Mouse (Mus musculus): ENCODE data around the gene Ccdc63. TPM values are rescaled to one million over a fixed set of nuclear protein-coding genes. Genes with fewer than 3 reads are reported as not detected.

The Ccdc63 gene
- polyA plus RNA-seq, 1 experiment from 2014 or later, result 0.56 TPM

DNA sequence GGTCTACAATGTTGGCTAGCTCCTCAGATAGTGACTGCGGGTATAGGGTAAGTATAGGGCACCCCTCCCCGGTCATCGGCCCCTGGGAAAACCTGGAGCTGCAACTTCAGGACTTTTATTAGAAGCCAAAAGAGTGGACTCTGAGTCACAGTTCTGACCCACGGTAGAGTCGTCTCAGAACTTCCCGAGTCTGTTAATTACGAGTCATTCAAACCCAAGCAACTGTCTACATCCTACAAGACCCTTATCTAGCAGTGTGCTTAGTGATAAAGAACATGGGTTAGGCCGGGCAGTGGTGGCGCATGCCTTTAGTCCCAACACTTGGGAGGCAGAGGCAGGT is 7.6 kb downstream of the Ccdc63 start:
- Histone ChIP-seq H3K27ac (ENCODE audit: low read length) (no peak overlapping the region), H3K4me3 (ENCODE audit: low read length) (no peak overlapping the region), H3K9me3 (replicated peaks; ENCODE audit: control insufficient read depth, low read length) (no peaks in the 10 kb centered on the region), H3K36me3 (ENCODE audit: control insufficient read depth, insufficient read depth) (no peaks in the 10 kb centered on the region), H3K9ac (ENCODE audit: low read length) (no peak overlapping the region), H3K4me2 (ENCODE audit: low read depth, low read length) (no peak overlapping the region), H3K4me1 (ENCODE audit: control insufficient read depth, insufficient read depth, low read length) (peaks cover 36% of the 10 kb centered on the region), H3K27me3 (ENCODE audit: control insufficient read depth, insufficient read depth, low read length) (no peaks in the 10 kb centered on the region)
- no peak for ATAC-seq (replicated peaks; ENCODE audit: extremely low read depth, insufficient read depth, low FRiP score)
- WGBS, result 73% methylated on average over 9 of the region's 9 CpGs

DNA sequence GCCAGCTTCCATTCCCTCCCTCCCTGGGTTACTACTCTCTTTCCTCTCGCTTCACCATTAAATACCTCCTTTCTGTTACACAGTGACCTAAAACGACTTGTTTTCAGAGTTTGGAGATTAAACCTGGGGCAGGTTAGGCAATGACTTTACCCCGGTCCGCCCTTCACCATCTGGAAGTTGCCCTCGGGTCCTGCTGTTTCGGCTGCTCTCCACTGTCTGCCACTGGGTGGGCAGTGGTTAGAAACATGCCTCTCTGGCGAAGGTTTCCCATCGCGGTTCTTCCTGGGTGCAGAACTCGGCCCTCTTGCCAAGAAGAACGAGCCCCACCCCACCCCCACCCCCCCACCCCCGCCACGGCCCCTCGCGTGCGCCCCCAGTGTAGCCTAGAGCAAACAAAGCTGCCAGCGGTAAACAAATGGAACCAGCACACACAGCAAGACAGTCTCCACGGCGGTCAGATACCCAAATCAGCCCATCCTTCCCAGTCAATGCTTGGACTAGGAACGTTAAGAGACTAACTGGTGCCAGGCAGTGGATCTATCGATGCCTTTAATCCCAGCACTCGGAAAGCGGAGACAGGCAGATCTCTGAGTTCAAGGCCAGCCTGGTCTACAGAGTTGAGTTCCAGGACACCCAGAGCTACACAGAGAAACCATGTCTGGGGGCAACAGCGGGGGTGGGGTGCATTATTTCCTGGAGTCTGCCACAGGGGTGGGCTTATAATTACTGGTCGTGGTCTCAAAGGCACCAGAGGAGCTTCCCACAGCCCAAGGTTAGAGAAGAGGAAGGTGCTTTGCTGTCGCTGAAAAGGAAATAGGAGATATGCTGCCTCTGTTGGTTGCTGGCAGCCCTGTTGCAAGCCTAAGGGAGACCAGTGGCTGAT is 8.2 kb downstream of the Ccdc63 start:
- peak overlapping the region; percentile 48 for H3K4me3 ChIP-seq (ENCODE audit: low read length)
- peak overlapping the region; percentile 76 for H3K4me2 ChIP-seq (ENCODE audit: low read depth, low read length)
- H3K27me3 ChIP-seq (ENCODE audit: control insufficient read depth, insufficient read depth, low read length), result no peaks in the 10 kb centered on the region
- peaks cover 33% of the 10 kb centered on the region for H3K4me1 ChIP-seq (ENCODE audit: control insufficient read depth, insufficient read depth, low read length)
- 19% methylated on average over 26 of the region's 26 CpGs for WGBS
- H3K9me3 ChIP-seq (replicated peaks; ENCODE audit: control insufficient read depth, low read length), result no peaks in the 10 kb centered on the region
- peak overlapping the region; percentile 64 for H3K9ac ChIP-seq (ENCODE audit: low read length)
- no peak for ATAC-seq (replicated peaks; ENCODE audit: extremely low read depth, insufficient read depth, low FRiP score)
- no peak overlapping the region for H3K27ac ChIP-seq (ENCODE audit: low read length)
- H3K36me3 ChIP-seq (ENCODE audit: control insufficient read depth, insufficient read depth), result no peaks in the 10 kb centered on the region

DNA sequence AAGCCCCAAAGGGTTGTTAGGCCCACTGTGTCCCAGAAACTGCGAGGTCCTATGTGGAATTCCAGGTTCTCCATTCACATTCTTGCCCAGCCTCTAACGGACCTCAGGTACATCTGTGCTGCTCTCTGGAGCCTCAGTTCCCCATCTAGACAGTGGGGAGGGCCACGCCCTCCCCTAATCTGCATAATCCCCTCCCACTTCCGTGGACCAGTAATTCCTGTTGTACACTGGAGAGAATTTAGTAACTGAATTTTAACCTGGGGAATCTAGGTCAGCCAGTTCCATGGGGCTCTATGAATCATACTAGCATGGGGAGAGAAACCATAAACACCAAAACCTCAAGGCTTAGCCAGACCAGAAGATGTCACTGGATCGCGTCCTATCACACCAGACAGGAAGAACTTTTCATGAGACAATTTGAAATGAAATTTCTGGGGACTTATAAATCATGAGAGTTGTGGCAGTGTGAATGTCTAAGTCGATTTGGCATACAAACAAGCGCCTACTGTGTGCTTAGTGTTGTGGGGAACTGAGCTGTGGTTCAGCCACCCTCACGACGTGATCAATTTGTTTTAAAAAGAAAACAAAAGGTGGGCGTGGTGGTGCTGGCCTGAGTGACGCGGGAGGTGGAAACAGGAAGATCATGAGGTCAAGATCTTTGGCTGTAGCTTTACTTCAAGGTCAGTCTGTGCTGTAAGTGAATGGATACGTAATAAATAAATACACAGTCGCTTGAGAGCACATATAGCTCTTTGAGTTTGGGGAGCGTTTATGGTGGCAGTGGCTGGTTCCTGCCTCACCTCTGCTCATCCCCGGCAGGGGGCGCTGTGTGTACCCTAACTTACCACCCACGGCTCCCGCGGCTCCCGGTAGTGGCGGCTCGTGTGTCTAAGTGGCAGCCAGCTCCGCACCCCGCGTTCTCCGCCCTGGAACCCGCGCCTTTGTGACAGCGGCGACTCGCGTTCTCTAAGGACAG is 9.3 kb downstream of the Ccdc63 start:
- Histone ChIP-seq H3K27me3 (ENCODE audit: control insufficient read depth, insufficient read depth, low read length) (no peaks in the 10 kb centered on the region), H3K36me3 (ENCODE audit: control insufficient read depth, insufficient read depth) (no peaks in the 10 kb centered on the region), H3K4me1 (ENCODE audit: control insufficient read depth, insufficient read depth, low read length) (peaks cover 22% of the 10 kb centered on the region), H3K9me3 (replicated peaks; ENCODE audit: control insufficient read depth, low read length) (no peaks in the 10 kb centered on the region), H3K4me2 (ENCODE audit: low read depth, low read length) (peak overlapping the region; percentile 76), H3K9ac (ENCODE audit: low read length) (peak overlapping the region; percentile 64), H3K4me3 (ENCODE audit: low read length) (peak overlapping the region; percentile 48), H3K27ac (ENCODE audit: low read length) (no peak overlapping the region)
- 8% methylated on average over 34 of the region's 34 CpGs for WGBS
- peak; percentile 57 for ATAC-seq (replicated peaks; ENCODE audit: extremely low read depth, insufficient read depth, low FRiP score)

DNA sequence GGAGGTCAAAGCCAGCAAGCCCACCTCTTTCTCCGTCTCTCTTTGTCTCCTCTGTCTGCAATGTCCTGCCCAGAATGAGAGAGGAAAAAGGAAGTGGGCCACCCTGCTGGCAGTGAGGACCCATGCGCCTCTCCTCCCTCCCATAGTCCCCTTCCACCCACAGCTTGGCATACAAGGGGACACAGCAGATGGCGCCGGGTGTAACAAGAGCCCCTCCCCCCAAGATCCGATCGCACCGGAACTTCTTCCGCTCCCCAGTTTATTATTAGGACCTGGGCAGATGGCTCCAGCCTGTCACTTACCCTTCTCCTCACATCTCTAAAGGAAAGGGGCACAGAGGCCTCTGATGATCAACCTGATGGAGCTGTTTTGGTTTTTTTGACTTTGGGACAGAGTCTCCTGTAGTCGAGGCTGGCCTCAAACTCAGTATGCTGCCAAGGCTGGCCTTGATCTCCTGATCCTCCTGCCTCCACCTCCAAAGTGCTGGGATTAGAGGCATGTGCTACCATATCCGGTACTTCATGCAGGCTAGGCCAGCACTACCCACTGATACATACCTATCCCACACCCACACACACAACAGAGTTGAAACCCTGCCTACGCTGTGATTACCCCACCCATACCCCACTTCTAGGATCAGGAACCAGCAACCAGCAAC is 10.2 kb downstream of the Ccdc63 start:
- no peak overlapping the region for H3K27ac ChIP-seq (ENCODE audit: low read length)
- 71% methylated on average over 11 of the region's 11 CpGs for WGBS
- H3K4me1 ChIP-seq (ENCODE audit: control insufficient read depth, insufficient read depth, low read length), result peaks cover 14% of the 10 kb centered on the region
- no peaks in the 10 kb centered on the region for H3K27me3 ChIP-seq (ENCODE audit: control insufficient read depth, insufficient read depth, low read length)
- no peaks in the 10 kb centered on the region for H3K9me3 ChIP-seq (replicated peaks; ENCODE audit: control insufficient read depth, low read length)
- H3K4me2 ChIP-seq (ENCODE audit: low read depth, low read length), result no peak overlapping the region
- no peak overlapping the region for H3K9ac ChIP-seq (ENCODE audit: low read length)
- no peak for ATAC-seq (replicated peaks; ENCODE audit: extremely low read depth, insufficient read depth, low FRiP score)
- H3K36me3 ChIP-seq (ENCODE audit: control insufficient read depth, insufficient read depth), result no peaks in the 10 kb centered on the region
- H3K4me3 ChIP-seq (ENCODE audit: low read length), result no peak overlapping the region

DNA sequence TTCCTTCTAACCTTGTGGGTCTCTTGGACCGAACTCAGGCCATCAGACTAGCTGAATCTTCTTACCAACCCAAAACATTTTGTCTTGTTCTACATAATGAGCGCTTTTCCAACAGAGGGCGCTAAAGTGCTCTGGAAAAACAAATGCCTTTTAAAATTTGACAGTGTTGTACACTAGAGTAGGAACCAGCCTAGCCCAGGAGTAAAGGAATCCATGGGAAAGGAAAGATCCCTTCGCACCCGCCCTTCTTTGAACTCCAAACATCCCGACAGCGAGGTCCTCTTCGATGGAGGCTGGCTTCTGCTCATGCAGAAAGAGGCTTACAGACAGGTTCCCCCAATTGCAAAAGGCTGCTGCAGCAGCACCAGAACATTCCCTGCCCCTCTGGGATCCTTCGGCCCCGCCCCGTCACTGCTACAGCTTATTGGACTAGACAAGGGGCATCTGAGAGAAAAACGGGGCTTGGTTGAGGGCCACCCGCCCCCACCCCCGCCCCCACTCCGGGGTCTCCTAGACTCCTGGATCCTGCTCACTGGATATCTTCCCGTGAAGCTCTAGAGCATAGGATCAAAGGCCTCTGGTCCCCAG is 11.5 kb downstream of the Ccdc63 start:
- Histone ChIP-seq H3K27ac (ENCODE audit: low read length) (no peak overlapping the region), H3K36me3 (ENCODE audit: control insufficient read depth, insufficient read depth) (no peaks in the 10 kb centered on the region), H3K4me1 (ENCODE audit: control insufficient read depth, insufficient read depth, low read length) (peaks cover 8% of the 10 kb centered on the region), H3K9me3 (replicated peaks; ENCODE audit: control insufficient read depth, low read length) (no peaks in the 10 kb centered on the region), H3K4me2 (ENCODE audit: low read depth, low read length) (peak overlapping the region; percentile 33), H3K4me3 (ENCODE audit: low read length) (no peak overlapping the region), H3K27me3 (ENCODE audit: control insufficient read depth, insufficient read depth, low read length) (no peaks in the 10 kb centered on the region), H3K9ac (ENCODE audit: low read length) (no peak overlapping the region)
- ATAC-seq (replicated peaks; ENCODE audit: extremely low read depth, insufficient read depth, low FRiP score), result no peak
- WGBS, result 31% methylated on average over 16 of the region's 16 CpGs

DNA sequence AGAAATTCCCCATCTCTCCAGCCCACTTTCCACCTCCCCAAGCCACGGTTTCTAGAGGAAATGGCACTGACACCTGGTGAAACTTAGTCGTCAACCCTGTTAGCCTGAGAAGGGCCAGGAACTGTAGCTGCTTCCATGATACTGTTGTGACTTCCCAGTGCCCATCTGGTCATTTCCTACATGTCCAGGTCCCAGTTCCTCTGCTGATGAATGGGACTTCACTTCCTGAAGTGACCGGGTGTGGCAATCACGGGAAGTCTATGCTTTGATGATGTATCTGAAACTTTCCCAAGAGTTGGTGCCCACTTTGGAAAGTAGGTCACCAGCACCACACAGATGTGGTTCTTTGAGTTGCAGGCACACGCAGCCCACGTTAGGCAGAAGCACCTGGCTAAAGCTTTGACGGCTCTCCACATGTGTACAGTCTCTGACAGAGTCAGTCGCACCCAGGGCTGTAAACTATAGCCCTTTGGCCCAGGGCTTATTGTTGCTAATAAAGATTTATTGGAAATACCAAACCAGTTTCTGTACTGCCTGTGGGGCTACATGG is 15.3 kb downstream of the Ccdc63 start:
- Histone ChIP-seq H3K27ac (ENCODE audit: low read length) (no peak overlapping the region), H3K9me3 (replicated peaks; ENCODE audit: control insufficient read depth, low read length) (no peaks in the 10 kb centered on the region), H3K4me3 (ENCODE audit: low read length) (no peak overlapping the region), H3K27me3 (ENCODE audit: control insufficient read depth, insufficient read depth, low read length) (no peaks in the 10 kb centered on the region), H3K36me3 (ENCODE audit: control insufficient read depth, insufficient read depth) (no peaks in the 10 kb centered on the region), H3K9ac (ENCODE audit: low read length) (no peak overlapping the region), H3K4me1 (ENCODE audit: control insufficient read depth, insufficient read depth, low read length) (peaks cover 3% of the 10 kb centered on the region; the same call in 1 of the 2 replicates), H3K4me2 (ENCODE audit: low read depth, low read length) (no peak overlapping the region)
- WGBS, result 62% methylated on average over 8 of the region's 8 CpGs
- no peak for ATAC-seq (replicated peaks; ENCODE audit: extremely low read depth, insufficient read depth, low FRiP score)

DNA sequence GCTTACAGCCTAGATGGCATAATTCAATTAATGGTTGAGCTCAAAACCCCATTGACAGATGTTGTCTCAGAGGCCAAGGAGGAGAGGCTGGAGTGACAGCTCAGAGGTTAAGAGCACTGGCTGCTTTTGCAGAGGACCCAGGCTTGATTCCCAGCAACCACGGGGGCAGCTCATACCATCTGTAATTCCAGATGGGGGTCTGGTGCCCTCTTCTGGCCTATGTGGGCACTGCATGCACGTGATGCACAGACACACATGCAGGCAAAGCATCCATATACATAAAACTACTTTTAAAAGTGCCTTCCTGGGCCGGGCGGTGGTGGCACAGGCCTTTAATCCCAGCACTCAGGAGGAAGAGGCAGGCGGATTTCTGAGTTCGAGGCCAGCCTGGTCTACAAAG is 24.4 kb downstream of the Ccdc63 start:
- H3K36me3 ChIP-seq (ENCODE audit: control insufficient read depth, insufficient read depth), result no peaks in the 10 kb centered on the region
- WGBS, result 82% methylated on average over 6 of the region's 6 CpGs
- H3K4me1 ChIP-seq (ENCODE audit: control insufficient read depth, insufficient read depth, low read length), result no peaks in the 10 kb centered on the region
- H3K9me3 ChIP-seq (replicated peaks; ENCODE audit: control insufficient read depth, low read length), result 0 out of 2 replicates have a peak, but pooled peaks cover 4% of the 10 kb centered on the region
- ATAC-seq (replicated peaks; ENCODE audit: extremely low read depth, insufficient read depth, low FRiP score), result no peak
- no peaks in the 10 kb centered on the region for H3K27me3 ChIP-seq (ENCODE audit: control insufficient read depth, insufficient read depth, low read length)
- no peak overlapping the region for H3K4me2 ChIP-seq (ENCODE audit: low read depth, low read length)
- H3K4me3 ChIP-seq (ENCODE audit: low read length), result no peak overlapping the region
- no peak overlapping the region for H3K27ac ChIP-seq (ENCODE audit: low read length)
- H3K9ac ChIP-seq (ENCODE audit: low read length), result no peak overlapping the region

DNA sequence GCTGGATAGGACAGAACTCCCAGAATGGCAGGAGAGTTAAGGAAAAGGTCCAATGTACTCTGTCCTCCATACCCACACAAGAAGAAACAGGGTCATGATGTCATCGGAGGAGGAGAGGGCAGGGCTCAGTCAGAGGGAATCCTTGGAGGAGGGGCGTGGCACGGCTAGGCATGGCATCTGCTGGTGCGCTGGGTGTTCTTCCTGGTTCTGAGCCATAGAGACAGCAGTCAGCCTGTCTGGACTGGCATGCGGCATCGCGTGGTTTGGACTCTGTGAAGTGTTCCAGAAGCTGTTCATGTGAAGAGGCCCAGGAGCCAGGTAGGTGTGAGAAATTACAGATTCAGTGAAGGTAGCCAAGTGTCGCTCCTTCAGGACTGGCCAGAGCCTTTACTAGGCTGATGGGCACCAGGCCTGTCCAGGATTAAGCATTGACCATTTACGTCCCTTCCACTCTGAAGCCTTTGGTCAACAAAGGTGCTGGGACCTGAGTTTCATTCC is 25.3 kb downstream of the Ccdc63 start:
- Histone ChIP-seq H3K9ac (ENCODE audit: low read length) (no peak overlapping the region), H3K27ac (ENCODE audit: low read length) (no peak overlapping the region), H3K9me3 (replicated peaks; ENCODE audit: control insufficient read depth, low read length) (0 out of 2 replicates have a peak, but pooled peaks cover 4% of the 10 kb centered on the region), H3K4me3 (ENCODE audit: low read length) (no peak overlapping the region), H3K4me1 (ENCODE audit: control insufficient read depth, insufficient read depth, low read length) (no peaks in the 10 kb centered on the region), H3K4me2 (ENCODE audit: low read depth, low read length) (no peak overlapping the region), H3K36me3 (ENCODE audit: control insufficient read depth, insufficient read depth) (no peaks in the 10 kb centered on the region), H3K27me3 (ENCODE audit: control insufficient read depth, insufficient read depth, low read length) (no peaks in the 10 kb centered on the region)
- no peak for ATAC-seq (replicated peaks; ENCODE audit: extremely low read depth, insufficient read depth, low FRiP score)
- 91% methylated on average over 9 of the region's 9 CpGs for WGBS

All from heart, embryonic 16.5 days (tissue).